Mouse (Mus musculus) ES-E14 (cell line): Measurements from ENCODE around the gene Scn1b. TPM values are rescaled to one million over a fixed set of nuclear protein-coding genes. Genes with fewer than 3 reads are reported as not detected.

Source experiments
- DNase-seq: peaks from one replicate; pipeline ENCODE4 v3.0.0-alpha.2; 2013; ENCODE audit warnings: low read depth, low spot score
- H3K27ac ChIP-seq: 2 replicates; pipeline ENCODE4 v1.5.1; 2012; ENCODE audit warnings: low read depth, mild to moderate bottlenecking, low read length, moderate library complexity, mixed read lengths; ENCODE audit not compliant: poor library complexity, insufficient read depth, severe bottlenecking
- H3K36me3 ChIP-seq: 2 replicates; pipeline ENCODE4 v1.6.1; 2012; ENCODE audit warnings: mild to moderate bottlenecking, low read length, moderate library complexity, mixed read lengths; ENCODE audit not compliant: control insufficient read depth, poor library complexity, insufficient read depth, severe bottlenecking
- H3K4me1 ChIP-seq, 2 experiments: fragments of 150-350 bp in 1 of 2; sonication (generic) in 1 of 2; 2 replicates each; pipeline ENCODE4 v1.6.1; 2012; ENCODE audit warnings: low read length in 2 of 2, mild to moderate bottlenecking in 1 of 2, mixed read lengths in 1 of 2; ENCODE audit not compliant: control insufficient read depth in 2 of 2, insufficient read depth in 2 of 2, poor library complexity in 1 of 2
- H3K4me3 ChIP-seq, 2 experiments: fragments of 150-350 bp in 1 of 2; sonication (generic) in 1 of 2; 2 replicates each; pipeline ENCODE4 v1.5.1; 2012; ENCODE audit warnings: low read length in 2 of 2, low read depth in 1 of 2, mild to moderate bottlenecking in 1 of 2, mixed read lengths in 1 of 2; ENCODE audit not compliant: insufficient read depth in 1 of 2, poor library complexity in 1 of 2, severe bottlenecking in 1 of 2
- H3K9ac ChIP-seq: 2 replicates; pipeline ENCODE4 v1.6.1; 2012; ENCODE audit warnings: low read depth, mild to moderate bottlenecking, low read length, mixed read lengths; ENCODE audit not compliant: poor library complexity, insufficient read depth, severe bottlenecking
- H3K9me3 ChIP-seq: fragments of 150-350 bp; sonication (generic); 2 replicates; pipeline ENCODE4 v1.6.1; 2012; ENCODE audit warnings: low read depth, mild to moderate bottlenecking, low read length; ENCODE audit not compliant: control insufficient read depth, insufficient read depth
- CHD2 ChIP-seq: IDR thresholded peaks from 2 replicates; pipeline ENCODE4 v1.6.1; 2014; ENCODE audit warnings: mild to moderate bottlenecking, low read depth, low read length, inconsistent platforms
- HCFC1 ChIP-seq: IDR thresholded peaks from 2 replicates; pipeline ENCODE4 v1.6.1; 2012; ENCODE audit warnings: low read length, inconsistent platforms, borderline replicate concordance; ENCODE audit not compliant: insufficient read depth
- MAFK ChIP-seq: IDR thresholded peaks from 2 replicates; pipeline ENCODE4 v1.6.1; 2014; ENCODE audit warnings: mild to moderate bottlenecking, low read depth, low read length, inconsistent platforms; ENCODE audit not compliant: insufficient read depth
- ZC3H11A ChIP-seq: IDR thresholded peaks from 2 replicates; pipeline ENCODE4 v1.6.1; 2012; ENCODE audit warnings: low read depth, mild to moderate bottlenecking, inconsistent platforms, low read length, borderline replicate concordance
- ZNF384 ChIP-seq: IDR thresholded peaks from 2 replicates; pipeline ENCODE4 v1.6.1; 2012; ENCODE audit warnings: low read depth, low read length, inconsistent platforms
- in situ Hi-C, 2 experiments: fragments of 600-800 bp; cut with MboI; formaldehyde crosslinking; loops; one replicate each; pipeline ENCODE4 v1.15.1; 2025; ENCODE audit warnings: low sequenced_read_pairs in 2 of 2, inconsistent platforms in 1 of 2; ENCODE audit not compliant: unreplicated experiment in 2 of 2
- total RNA-seq: library from RNA; depleted of rRNA; stranded (reverse); fragments of 300-350 nt; gene quantifications from 2 replicates; pipeline ENCODE4 v1.2.3, GENCODE M21; 2012; rRNA removed

The Scn1b gene
- 16.3 and 17.3 TPM in 2 replicates for total RNA-seq

GRCm38 (mm10) chr7:31126851-31127724 is at the start of gene Scn1b:
Gene Scn1b, minus strand, starts transcription at chr7:31127003.
- DNase-seq = no peak
- H3K4me1 ChIP-seq = peaks cover 0 to 5% of the 10 kb centered on the region in 2 experiments; a peak in 1 of 4 replicates
- H3K4me3 ChIP-seq = peak within 1 kb of the TSS; percentile 75 to 90
- TF ChIP-seq ZNF384 = no peak
- no peak for TF ChIP-seq CHD2
- no peak for TF ChIP-seq ZC3H11A
- no peak for TF ChIP-seq HCFC1
- TF ChIP-seq MAFK = no peak
- no peaks in the 10 kb centered on the region for H3K9me3 ChIP-seq
- peaks cover 15% of the 10 kb centered on the region for H3K36me3 ChIP-seq
- H3K27ac ChIP-seq = no peak within 1 kb of the TSS
- H3K9ac ChIP-seq = peak within 1 kb of the TSS; percentile 79
- in situ Hi-C loops = no loop called here

GRCm38 (mm10) chr7:31175096-31175495 is 48.3 kb upstream of the Scn1b start:
- H3K9ac ChIP-seq = no peak overlapping the region
- peaks cover 0 to 4% of the 10 kb centered on the region in 2 experiments; a peak in 1 of 4 replicates for H3K4me1 ChIP-seq
- no peak for TF ChIP-seq HCFC1
- no peak for TF ChIP-seq ZC3H11A
- TF ChIP-seq MAFK = no peak
- H3K27ac ChIP-seq = no peak overlapping the region
- in situ Hi-C loops = no loop called here
- no peak for DNase-seq
- no peaks in the 10 kb centered on the region for H3K36me3 ChIP-seq
- H3K9me3 ChIP-seq = no peaks in the 10 kb centered on the region
- no peak overlapping the region for H3K4me3 ChIP-seq

GRCm38 (mm10) chr7:31174466-31174865 is 47.7 kb upstream of the Scn1b start:
- Histone ChIP-seq H3K36me3 (no peaks in the 10 kb centered on the region), H3K9ac (no peak overlapping the region), H3K9me3 (no peaks in the 10 kb centered on the region), H3K4me3 (0 out of 4 replicates have a peak overlapping the region, but pooled peaks of 1 of the 2 experiments have one; percentile 12), H3K27ac (no peak overlapping the region), H3K4me1 (peaks cover 0 to 4% of the 10 kb centered on the region in 2 experiments; a peak in 1 of 4 replicates)
- TF ChIP-seq HCFC1 = no peak
- no peak for TF ChIP-seq CHD2
- TF ChIP-seq ZC3H11A = no peak
- TF ChIP-seq ZNF384 = no peak
- TF ChIP-seq MAFK = no peak
- DNase-seq = no peak
- in situ Hi-C loops = no loop called here

- H3K4me3 ChIP-seq = no peak overlapping the region
- no peak for DNase-seq
- in situ Hi-C loops = no loop called here
Observed at GRCm38 (mm10) chr7:31172238-31172637, 45.4 kb upstream of the Scn1b start.

More at GRCm38 (mm10) chr7:31172238-31172637, 45.4 kb upstream of the Scn1b start:
- Histone ChIP-seq H3K9ac (no peak overlapping the region), H3K4me1 (peaks cover 0 to 8% of the 10 kb centered on the region in 2 experiments; a peak in 1 of 4 replicates), H3K9me3 (no peaks in the 10 kb centered on the region), H3K27ac (no peak overlapping the region), H3K36me3 (no peaks in the 10 kb centered on the region)
- TF ChIP-seq HCFC1 = no peak
- TF ChIP-seq ZC3H11A = peak; percentile 17; the same call in 1 of the 2 replicates
- TF ChIP-seq MAFK = no peak
- no peak for TF ChIP-seq ZNF384
- TF ChIP-seq CHD2 = no peak
